Mouse (Mus musculus): ENCODE results near the gene Treml1. TPM values are rescaled to one million over a fixed set of nuclear protein-coding genes. Genes with fewer than 3 reads are reported as not detected.
A peak's percentile ranks its signal among the peaks of the same experiment; 100 is the strongest.

The Treml1 gene
- total RNA-seq, 4 experiments from 2014 or later, result 0.46 to 0.72 (median 0.61) TPM; not detected in 1

- no peak for DNase-seq (ENCODE audit: low spot score in 2 of 2)
These were observed 1.8 kb upstream of the Treml1 start for GRCm38 (mm10) chr17:48357892-48358291.

DNA sequence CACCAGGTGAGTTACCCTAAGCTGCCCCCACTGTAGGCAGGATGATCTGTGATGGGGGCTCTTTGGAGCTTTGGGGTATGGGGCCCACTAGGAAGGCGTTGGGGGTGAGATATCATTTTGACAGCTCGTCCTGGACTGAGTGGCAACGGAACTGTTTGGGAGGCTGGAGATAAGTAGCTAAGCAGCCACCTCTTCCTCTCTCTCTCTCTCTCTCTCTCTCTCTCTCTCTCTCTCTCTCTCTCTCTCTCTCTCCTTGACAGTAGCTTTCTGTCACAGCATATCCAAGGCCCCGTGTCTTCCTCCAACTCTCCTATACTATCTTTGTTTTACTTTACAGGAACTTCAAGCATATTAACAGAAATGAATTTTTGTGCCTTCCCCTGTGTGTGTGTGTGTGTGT, 746 bp downstream of the Treml1 start:
- no peak for DNase-seq (ENCODE audit: low spot score in 2 of 2)

DNA sequence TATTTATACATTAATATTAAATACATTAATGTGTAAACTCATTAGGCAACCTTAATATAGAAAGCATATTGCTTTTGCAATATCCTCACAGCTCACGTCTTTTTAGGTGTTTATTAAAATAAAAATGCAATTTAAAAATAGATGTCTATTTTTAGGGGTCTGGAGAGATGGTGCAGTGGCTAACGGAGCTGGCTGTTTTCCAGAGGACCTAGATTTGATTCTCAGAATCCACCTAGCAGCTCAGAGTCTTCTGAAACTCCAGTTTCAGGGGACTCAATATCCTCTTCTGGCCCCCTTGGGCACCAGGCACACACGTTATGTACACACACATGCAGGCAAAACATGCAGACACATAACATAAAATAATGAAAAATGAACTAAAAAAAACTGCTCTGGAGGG, 2.6 kb downstream of the Treml1 start:
- no peak for DNase-seq (ENCODE audit: low spot score in 2 of 2)

DNA sequence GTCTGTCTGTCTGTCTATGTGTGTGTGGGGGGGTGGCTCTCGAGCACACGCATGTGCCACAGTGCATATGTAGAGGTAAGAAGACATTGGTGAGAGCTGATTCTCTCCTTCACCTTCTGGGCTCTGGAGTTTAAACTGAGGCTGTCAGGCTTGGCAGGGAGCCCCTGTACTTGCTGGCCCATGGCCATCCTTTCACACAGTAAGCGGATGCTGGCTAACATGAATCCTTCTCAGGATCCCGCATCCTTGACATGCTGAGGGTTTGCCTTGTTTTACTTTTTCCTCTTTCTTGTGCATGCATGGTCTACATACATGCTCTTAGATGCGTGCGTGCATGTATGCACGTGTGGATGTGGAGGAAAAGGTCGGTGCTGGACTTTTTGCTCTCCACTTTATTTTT, 3.2 kb downstream of the Treml1 start:
- DNase-seq (ENCODE audit: low spot score in 2 of 2), result no peak

- no peak for DNase-seq (ENCODE audit: low spot score in 2 of 2)
These were observed 3.8 kb downstream of the Treml1 start for GRCm38 (mm10) chr17:48363421-48363965.

GRCm38 (mm10) chr17:48365511-48366155, 5.9 kb downstream of the Treml1 start:
- DNase-seq (ENCODE audit: low spot score in 2 of 2), result no peak

DNA sequence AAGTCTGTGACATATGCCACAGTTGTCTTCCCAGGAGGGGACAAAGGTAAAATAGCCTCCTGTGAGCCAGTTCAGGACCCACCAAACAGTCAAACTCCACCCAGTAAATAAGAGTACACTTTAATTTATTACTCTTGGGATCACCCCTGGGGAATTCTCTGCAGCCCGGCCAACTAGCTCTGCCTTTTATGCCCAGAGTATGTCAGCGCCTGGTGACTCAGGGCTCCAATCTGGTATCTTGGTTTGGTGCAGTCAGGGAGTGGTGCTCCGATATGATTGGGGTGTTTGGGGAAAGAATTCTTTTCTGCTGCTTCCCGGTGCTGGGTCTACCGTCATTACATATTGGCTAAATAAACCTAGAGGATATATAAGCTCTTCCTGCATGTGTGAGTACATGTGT, 7.1 kb downstream of the Treml1 start:
- no peak for DNase-seq (ENCODE audit: low spot score in 2 of 2)

GRCm38 (mm10) chr17:48371621-48372020, 11.9 kb downstream of the Treml1 start:
- DNase-seq (ENCODE audit: low spot score in 2 of 2), result no peak

DNA sequence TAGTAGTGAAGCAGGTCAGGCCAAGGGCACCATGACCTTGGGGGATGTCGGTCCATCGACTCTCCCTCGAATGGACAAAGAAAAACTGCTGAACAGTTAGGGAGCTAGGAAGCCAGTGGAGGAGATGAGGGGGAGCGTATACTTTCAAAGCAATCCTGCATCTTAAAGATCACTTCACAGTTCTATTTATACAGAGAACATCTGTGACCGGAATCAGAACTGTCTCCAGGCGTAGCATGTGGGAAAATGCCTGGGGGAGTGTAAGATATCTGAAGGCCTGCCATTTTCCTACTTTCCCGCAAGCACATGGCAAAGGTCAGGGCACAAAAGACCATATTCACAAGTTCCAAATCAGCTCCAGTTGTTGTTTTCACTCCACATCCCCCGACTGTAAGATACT, 13.3 kb downstream of the Treml1 start:
- peak in 1 of 2 experiments; percentile 54 for DNase-seq (ENCODE audit: low spot score in 2 of 2)

- peak in 1 of 2 experiments; percentile 39 for DNase-seq (ENCODE audit: low spot score in 2 of 2)
These were observed 16.4 kb downstream of the Treml1 start for GRCm38 (mm10) chr17:48376102-48376501.

- no peak for DNase-seq (ENCODE audit: low spot score in 2 of 2)
These were observed 19.3 kb downstream of the Treml1 start for GRCm38 (mm10) chr17:48379050-48379449.

GRCm38 (mm10) chr17:48385786-48386461, 26.2 kb downstream of the Treml1 start:
- DNase-seq (ENCODE audit: low spot score in 2 of 2), result no peak

- no peak for DNase-seq (ENCODE audit: low spot score in 2 of 2)
These were observed 28.9 kb downstream of the Treml1 start for GRCm38 (mm10) chr17:48388666-48389065.

DNA sequence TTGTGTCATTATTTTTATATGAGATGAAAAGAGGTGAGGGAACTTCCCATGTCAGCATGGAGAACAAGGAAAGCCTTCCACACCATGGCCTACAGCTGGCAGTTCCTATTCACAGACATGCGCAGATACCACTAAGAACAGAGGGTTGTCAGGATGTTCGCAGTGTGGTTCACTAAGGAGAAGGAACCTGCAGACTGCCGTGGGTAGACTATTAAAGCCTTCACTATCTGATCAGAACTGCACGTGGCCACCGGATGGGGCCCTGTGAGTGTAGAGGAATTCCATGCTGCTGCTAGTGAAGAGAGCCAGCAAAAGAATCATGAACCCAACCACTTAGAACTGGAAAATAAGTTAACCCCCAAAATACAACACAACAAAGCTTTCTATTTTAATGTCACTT, 29.7 kb downstream of the Treml1 start:
- no peak for DNase-seq (ENCODE audit: low spot score in 2 of 2)

- no peak for DNase-seq (ENCODE audit: low spot score in 2 of 2)
These were observed 31.7 kb downstream of the Treml1 start for GRCm38 (mm10) chr17:48391446-48391845.

DNA sequence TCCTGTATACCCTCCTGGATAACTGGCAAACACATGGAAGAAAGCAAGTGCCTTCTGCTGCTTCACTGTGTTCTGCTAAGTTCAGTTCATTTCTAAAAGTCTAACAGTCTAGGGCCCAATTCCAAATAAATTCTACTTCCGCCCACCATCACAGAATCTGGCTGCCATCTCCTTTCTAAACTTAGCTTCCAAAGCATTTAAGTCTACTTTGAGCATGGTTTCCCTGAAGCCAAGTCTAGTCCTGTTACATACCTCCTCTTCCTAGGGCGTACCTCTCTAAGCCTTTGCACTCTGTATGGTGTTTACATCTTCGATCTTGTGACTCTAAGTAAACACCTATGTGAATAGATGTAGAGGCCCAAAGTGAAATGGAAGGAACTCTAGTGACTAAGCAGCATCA, 32.9 kb downstream of the Treml1 start:
- peak in 1 of 2 experiments; percentile 77 for DNase-seq (ENCODE audit: low spot score in 2 of 2)

DNA sequence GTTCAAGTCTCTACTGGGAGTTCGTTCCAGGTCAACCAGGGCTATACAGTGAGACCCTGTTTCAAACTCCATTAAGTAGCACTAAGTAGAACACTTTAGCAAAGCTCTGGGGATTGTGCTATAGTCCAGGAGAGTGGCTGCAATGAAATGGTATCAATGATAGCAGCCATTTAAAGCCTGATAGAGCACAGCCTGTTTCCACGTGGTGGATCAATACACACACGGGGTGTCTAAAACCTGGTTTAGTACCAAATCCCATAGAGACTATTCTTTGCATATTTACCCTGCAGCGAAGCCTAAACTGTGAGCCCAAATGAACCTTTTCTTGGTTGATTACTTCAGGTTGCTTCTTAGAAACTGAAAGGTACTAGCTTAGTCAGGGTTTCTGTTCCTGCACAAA, 42.0 kb downstream of the Treml1 start:
- no peak for DNase-seq (ENCODE audit: low spot score in 2 of 2)

DNA sequence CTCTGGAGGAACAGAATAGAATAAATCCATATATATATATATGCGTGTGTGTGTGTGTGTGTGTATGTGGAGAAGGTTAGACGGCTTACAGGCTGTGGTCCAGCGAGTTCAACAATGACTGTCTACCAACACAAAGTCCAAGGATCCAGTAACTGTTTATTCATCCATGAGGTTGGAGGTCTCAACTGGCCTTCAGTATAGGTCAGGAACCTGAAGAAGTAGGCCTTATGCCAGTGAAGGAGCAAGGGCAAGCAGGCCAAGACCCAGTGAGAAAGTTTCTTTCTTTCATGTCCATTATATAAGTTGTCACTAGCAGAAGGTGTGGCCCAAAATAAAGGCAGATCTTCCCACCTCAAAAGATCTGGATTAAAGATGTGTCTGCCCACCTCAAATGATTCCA, 43.0 kb downstream of the Treml1 start:
- no peak for DNase-seq (ENCODE audit: low spot score in 2 of 2)

DNA sequence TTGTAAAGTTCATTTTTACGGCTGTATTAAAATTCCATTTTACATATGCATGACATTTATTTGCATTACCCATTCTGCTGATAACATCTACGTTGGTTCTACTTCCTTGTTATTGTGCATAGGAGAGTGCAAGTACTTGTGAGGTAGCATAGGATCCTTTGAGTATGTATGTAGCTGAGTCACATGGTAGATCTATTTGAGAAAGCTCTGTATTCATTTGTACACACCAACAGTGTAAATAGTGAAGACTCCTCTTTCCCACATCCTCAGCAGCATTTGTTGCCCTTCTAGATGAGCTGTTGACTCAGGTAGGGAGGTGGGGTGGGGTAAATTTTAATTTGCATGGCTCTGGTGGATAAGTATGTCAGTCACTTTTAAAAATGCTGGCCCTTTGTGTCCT, 44.1 kb downstream of the Treml1 start:
- DNase-seq (ENCODE audit: low spot score in 2 of 2), result no peak

GRCm38 (mm10) chr17:48404706-48405105, 45.0 kb downstream of the Treml1 start:
- DNase-seq (ENCODE audit: low spot score in 2 of 2), result no peak

DNA sequence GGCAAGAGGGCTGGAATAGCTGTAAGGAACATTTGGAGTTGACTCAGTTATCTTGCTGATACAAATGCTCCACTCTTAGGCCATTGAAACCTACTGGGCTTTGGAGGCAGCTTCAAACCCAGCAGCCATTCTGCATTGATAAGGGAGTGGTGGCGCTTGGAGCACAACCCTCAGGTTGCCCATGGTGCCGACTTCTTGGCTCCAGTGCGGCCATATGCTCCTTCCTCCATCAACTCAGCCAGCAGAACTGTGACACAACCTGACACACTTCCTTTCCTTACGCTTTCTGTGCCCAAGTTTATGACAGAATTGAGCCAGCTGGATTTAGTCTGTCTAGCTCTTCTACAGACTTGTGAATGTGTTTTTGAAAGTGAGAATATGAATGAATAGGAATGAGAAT, 47.4 kb downstream of the Treml1 start:
- peak in 1 of 2 experiments; percentile 29 for DNase-seq (ENCODE audit: low spot score in 2 of 2)

DNA sequence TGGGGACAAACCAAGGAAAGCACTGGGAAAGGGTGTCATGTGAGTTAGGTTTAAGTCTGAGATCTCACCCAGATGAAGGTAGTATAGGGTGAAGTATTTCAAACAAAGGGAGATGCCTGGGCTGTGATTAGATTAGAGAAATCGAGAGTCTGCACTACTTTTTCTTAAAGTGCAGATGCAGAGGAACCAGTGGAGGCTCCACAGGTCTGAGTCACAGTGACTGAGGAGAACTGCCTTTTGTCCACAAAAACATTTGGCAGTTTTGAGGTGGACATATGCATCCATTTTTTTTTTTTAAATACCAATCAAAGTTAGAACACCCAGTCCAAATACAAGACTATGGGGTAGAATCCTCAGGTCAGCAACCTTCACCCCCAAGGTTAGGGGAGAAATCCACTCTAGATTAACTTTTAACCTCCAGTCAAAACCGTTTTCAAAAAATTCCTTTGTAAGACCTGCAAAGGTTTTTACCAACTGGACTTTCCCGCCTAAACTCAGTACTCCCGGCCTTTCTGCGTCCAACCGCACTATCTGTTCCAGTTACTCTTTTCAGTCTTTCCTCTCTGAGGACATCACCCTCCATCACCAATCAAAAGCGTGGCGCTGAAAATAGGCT, 48.3 kb downstream of the Treml1 start:
- DNase-seq (ENCODE audit: low spot score in 2 of 2), result no peak
